In the genomic region with DNA sequence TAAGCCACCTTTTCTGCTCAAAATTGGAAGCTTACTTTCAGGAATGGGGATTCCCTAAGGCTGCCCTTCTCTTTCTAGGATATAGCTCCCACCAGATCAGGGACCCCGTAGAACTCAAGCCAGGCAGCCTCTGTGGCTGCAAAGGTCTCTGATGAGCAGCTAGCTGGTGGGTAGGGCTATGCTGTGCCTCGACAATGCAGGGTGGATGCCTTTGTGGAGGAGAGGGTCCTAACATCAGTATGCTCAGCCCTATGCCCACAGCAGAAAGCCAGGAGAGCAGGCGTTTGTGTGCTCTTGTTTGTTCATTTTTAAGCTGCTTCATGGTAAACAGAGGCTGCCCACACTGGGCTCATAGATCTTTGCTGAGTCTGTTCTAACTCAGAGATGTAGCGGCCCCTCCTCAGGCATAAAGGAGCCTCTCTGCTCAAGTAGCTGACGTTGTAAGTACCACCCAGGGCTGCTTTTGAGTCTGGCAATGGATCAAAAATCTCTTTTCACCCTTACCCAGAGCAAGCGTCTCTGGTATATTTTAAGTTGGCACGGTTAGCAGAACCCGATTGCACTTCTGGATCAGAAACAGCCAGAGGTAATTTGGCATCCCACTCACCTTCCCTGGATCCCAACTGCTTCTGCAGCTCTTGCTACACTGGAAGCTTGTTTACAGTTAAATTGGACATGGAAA, we compare ENCODE assay signal across 13 mouse cellular contexts.
DNase-seq lines count a peak whose midpoint lies in the region; ATAC-seq lines count a peak whose summit lies in the region.
"Had no signal": no experiment of that assay in that cellular context is flagged by ENCODE, and none has a peak within 500 bp of the region (broad histone marks: within the 10 kb centered on the region; RNA-seq: fewer than 3 reads in every experiment).

No protein-coding gene starts in this region.

- no peak overlapping the region for H3K27ac ChIP-seq in forebrain, embryonic 14.5 days (ENCODE audit: low read depth, low read length)
- no peak overlapping the region for H3K27ac ChIP-seq in forebrain, embryonic 12.5 days
- H3K27ac ChIP-seq in hindbrain, embryonic 10.5 days: peak overlapping the region; percentile 59; the same call in 1 of the 2 replicates
- no peak overlapping the region for H3K27ac ChIP-seq in hindbrain, embryonic 13.5 days
- H3K27ac ChIP-seq in midbrain, embryonic 11.5 days (ENCODE audit: low read depth, low read length): no peak overlapping the region
- H3K27ac ChIP-seq in midbrain, embryonic 16.5 days (ENCODE audit: low read length): no peak overlapping the region
- H3K27ac ChIP-seq in neural tube, embryonic 15.5 days (replicated peaks): no peak overlapping the region
- H3K27ac ChIP-seq: kidney, embryonic 15.5 days; layer of hippocampus, adult 2 months had no signal

- H3K36me3 ChIP-seq in forebrain, embryonic 14.5 days (ENCODE audit: control insufficient read depth, insufficient read depth, low read length): no peaks in the 10 kb centered on the region
- no peaks in the 10 kb centered on the region for H3K36me3 ChIP-seq in forebrain, embryonic 12.5 days (replicated peaks)
- H3K36me3 ChIP-seq in hindbrain, embryonic 10.5 days: no peaks in the 10 kb centered on the region
- H3K36me3 ChIP-seq in hindbrain, embryonic 13.5 days: no peaks in the 10 kb centered on the region
- no peaks in the 10 kb centered on the region for H3K36me3 ChIP-seq in midbrain, embryonic 11.5 days (ENCODE audit: control insufficient read depth, insufficient read depth, low read length)
- no peaks in the 10 kb centered on the region for H3K36me3 ChIP-seq in midbrain, embryonic 16.5 days (ENCODE audit: control insufficient read depth, insufficient read depth, low read length)
- no peaks in the 10 kb centered on the region for H3K36me3 ChIP-seq in neural tube, embryonic 15.5 days
- H3K36me3 ChIP-seq: kidney, embryonic 15.5 days had no signal

- no peak overlapping the region for H3K4me3 ChIP-seq in forebrain, embryonic 14.5 days (ENCODE audit: low read depth, low read length)
- H3K4me3 ChIP-seq in forebrain, embryonic 12.5 days (replicated peaks): no peak overlapping the region
- H3K4me3 ChIP-seq in hindbrain, embryonic 10.5 days: no peak overlapping the region
- no peak overlapping the region for H3K4me3 ChIP-seq in hindbrain, embryonic 13.5 days
- H3K4me3 ChIP-seq in midbrain, embryonic 11.5 days (ENCODE audit: low read depth, low read length): no peak overlapping the region
- no peak overlapping the region for H3K4me3 ChIP-seq in midbrain, embryonic 16.5 days (ENCODE audit: low read depth, low read length)
- no peak overlapping the region for H3K4me3 ChIP-seq in neural tube, embryonic 15.5 days (replicated peaks)
- H3K4me3 ChIP-seq: kidney, embryonic 15.5 days; layer of hippocampus, adult 2 months had no signal

- 42% methylated on average over 8 of the region's 8 CpGs for WGBS in forebrain, embryonic 14.5 days
- 59% methylated on average over 8 of the region's 8 CpGs for whole genome bisulfite sequencing in forebrain, embryonic 12.5 days
- 67% methylated on average over 8 of the region's 8 CpGs for WGBS in hindbrain, embryonic 10.5 days
- WGBS in hindbrain, embryonic 13.5 days: 54% methylated on average over 8 of the region's 8 CpGs
- 66% methylated on average over 8 of the region's 8 CpGs for WGBS in midbrain, embryonic 11.5 days
- WGBS in midbrain, embryonic 16.5 days: 51% methylated on average over 8 of the region's 8 CpGs
- 43% methylated on average over 8 of the region's 8 CpGs for WGBS in neural tube, embryonic 15.5 days

- no peak overlapping the region for H3K4me2 ChIP-seq in forebrain, embryonic 14.5 days (ENCODE audit: low read length)
- H3K4me2 ChIP-seq in forebrain, embryonic 12.5 days: no peak overlapping the region
- H3K4me2 ChIP-seq in hindbrain, embryonic 13.5 days: no peak overlapping the region
- no peak overlapping the region for H3K4me2 ChIP-seq in midbrain, embryonic 11.5 days
- H3K4me2 ChIP-seq in midbrain, embryonic 16.5 days (ENCODE audit: low read length): no peak overlapping the region
- H3K4me2 ChIP-seq in neural tube, embryonic 15.5 days: no peak overlapping the region
- H3K4me2 ChIP-seq: kidney, embryonic 15.5 days had no signal

- no peaks in the 10 kb centered on the region for H3K9me3 ChIP-seq in forebrain, embryonic 14.5 days (replicated peaks; ENCODE audit: control insufficient read depth, low read length)
- no peaks in the 10 kb centered on the region for H3K9me3 ChIP-seq in forebrain, embryonic 12.5 days
- no peaks in the 10 kb centered on the region for H3K9me3 ChIP-seq in hindbrain, embryonic 10.5 days
- H3K9me3 ChIP-seq in hindbrain, embryonic 13.5 days: no peaks in the 10 kb centered on the region
- no peaks in the 10 kb centered on the region for H3K9me3 ChIP-seq in midbrain, embryonic 11.5 days (ENCODE audit: control insufficient read depth, low read length)
- no peaks in the 10 kb centered on the region for H3K9me3 ChIP-seq in midbrain, embryonic 16.5 days (replicated peaks; ENCODE audit: control insufficient read depth, low read length, poor library complexity, severe bottlenecking)
- no peaks in the 10 kb centered on the region for H3K9me3 ChIP-seq in neural tube, embryonic 15.5 days (replicated peaks)
- H3K9me3 ChIP-seq: kidney, embryonic 15.5 days had no signal

- ATAC-seq in forebrain, embryonic 14.5 days: peak; percentile 52; the same call in 1 of the 2 replicates
- no peak for ATAC-seq in forebrain, embryonic 12.5 days (ENCODE audit: low FRiP score)
- ATAC-seq in hindbrain, embryonic 13.5 days (ENCODE audit: low FRiP score): no peak
- ATAC-seq in midbrain, embryonic 11.5 days (ENCODE audit: low FRiP score): no peak
- no peak for ATAC-seq in midbrain, embryonic 16.5 days
- ATAC-seq in neural tube, embryonic 15.5 days (ENCODE audit: low FRiP score): peak; percentile 72

- H3K4me1 ChIP-seq in forebrain, embryonic 14.5 days (ENCODE audit: control insufficient read depth, insufficient read depth, low read length): 0 out of 2 replicates have a peak, but pooled peaks cover 4% of the 10 kb centered on the region
- H3K4me1 ChIP-seq in forebrain, embryonic 12.5 days: peaks cover 14% of the 10 kb centered on the region
- H3K4me1 ChIP-seq in hindbrain, embryonic 10.5 days (replicated peaks): peaks cover 39% of the 10 kb centered on the region
- H3K4me1 ChIP-seq in hindbrain, embryonic 13.5 days (replicated peaks): peaks cover 11% of the 10 kb centered on the region
- peaks cover 6% of the 10 kb centered on the region for H3K4me1 ChIP-seq in midbrain, embryonic 11.5 days (ENCODE audit: control insufficient read depth, insufficient read depth, low read length)
- H3K4me1 ChIP-seq in midbrain, embryonic 16.5 days (ENCODE audit: control insufficient read depth, insufficient read depth, low read length): 0 out of 2 replicates have a peak, but pooled peaks cover 3% of the 10 kb centered on the region
- H3K4me1 ChIP-seq in neural tube, embryonic 15.5 days: peaks cover 14% of the 10 kb centered on the region

- H3K9ac ChIP-seq in forebrain, embryonic 14.5 days (ENCODE audit: low read length): no peak overlapping the region
- no peak overlapping the region for H3K9ac ChIP-seq in forebrain, embryonic 12.5 days
- H3K9ac ChIP-seq in hindbrain, embryonic 13.5 days: no peak overlapping the region
- H3K9ac ChIP-seq in midbrain, embryonic 11.5 days (ENCODE audit: low read length): no peak overlapping the region
- no peak overlapping the region for H3K9ac ChIP-seq in midbrain, embryonic 16.5 days (ENCODE audit: low read depth, low read length)
- H3K9ac ChIP-seq in neural tube, embryonic 15.5 days (replicated peaks): no peak overlapping the region
- H3K9ac ChIP-seq: kidney, embryonic 15.5 days had no signal

- no peaks in the 10 kb centered on the region for H3K27me3 ChIP-seq in forebrain, embryonic 14.5 days (replicated peaks; ENCODE audit: control insufficient read depth, insufficient read depth, low read length)
- no peaks in the 10 kb centered on the region; the same call in 1 of the 2 replicates for H3K27me3 ChIP-seq in forebrain, embryonic 12.5 days
- no peaks in the 10 kb centered on the region for H3K27me3 ChIP-seq in hindbrain, embryonic 10.5 days (ENCODE audit: insufficient read depth, poor library complexity, severe bottlenecking)
- no peaks in the 10 kb centered on the region for H3K27me3 ChIP-seq in hindbrain, embryonic 13.5 days
- no peaks in the 10 kb centered on the region; the same call in 1 of the 2 replicates for H3K27me3 ChIP-seq in midbrain, embryonic 11.5 days (ENCODE audit: control insufficient read depth, insufficient read depth, low read length)
- no peaks in the 10 kb centered on the region for H3K27me3 ChIP-seq in midbrain, embryonic 16.5 days (ENCODE audit: control insufficient read depth, insufficient read depth, low read depth, low read length)
- no peaks in the 10 kb centered on the region for H3K27me3 ChIP-seq in neural tube, embryonic 15.5 days (replicated peaks)
- H3K27me3 ChIP-seq: kidney, embryonic 15.5 days had no signal

- DNase-seq in forebrain, embryonic 14.5 days (ENCODE audit: low spot score): peak; percentile 20
- no peak for DNase-seq in hindbrain, embryonic 10.5 days (ENCODE audit: low spot score)
- peak; percentile 73 for DNase-seq in midbrain, embryonic 11.5 days (ENCODE audit: low spot score, missing footprints)
- DNase-seq in adrenal gland, adult 8-10 months: no peak
- DNase-seq: adrenal gland, postnatal 14 days; cerebellum, postnatal 36 days; right cerebral cortex, postnatal 14 days had no signal

Comparison
In these comparisons a context has a peak if more than half of its experiments do, and no peak if none do; other contexts are left out.
1. ATAC-seq: peak in forebrain, embryonic 14.5 days (single experiment) and neural tube, embryonic 15.5 days (single experiment); none in forebrain, embryonic 12.5 days (single experiment), hindbrain, embryonic 13.5 days (single experiment), midbrain, embryonic 11.5 days (single experiment) and midbrain, embryonic 16.5 days (single experiment).
2. DNase-seq: peak in forebrain, embryonic 14.5 days (single experiment) and midbrain, embryonic 11.5 days (single experiment); none in hindbrain, embryonic 10.5 days (single experiment) and adrenal gland, adult 8-10 months (single experiment).